Mouse (Mus musculus) layer of hippocampus, adult 9-11 months (tissue): ENCODE data around the gene Cntn3.
"Not testable (repeated sequence)": the region's sequence is repeated elsewhere in the genome, so short reads cannot be mapped to it uniquely, and the experiment has no call there.

Source experiments
- DNase-seq: peaks from one replicate; pipeline ENCODE4 v3.0.0; 2022

Gene Cntn3

GRCm38 (mm10) chr6:102573001-102573400 lies at the start of gene Cntn3:
Gene Cntn3, minus strand, starts transcription at chr6:102573101.
- DNase-seq = not testable (repeated sequence)

DNA sequence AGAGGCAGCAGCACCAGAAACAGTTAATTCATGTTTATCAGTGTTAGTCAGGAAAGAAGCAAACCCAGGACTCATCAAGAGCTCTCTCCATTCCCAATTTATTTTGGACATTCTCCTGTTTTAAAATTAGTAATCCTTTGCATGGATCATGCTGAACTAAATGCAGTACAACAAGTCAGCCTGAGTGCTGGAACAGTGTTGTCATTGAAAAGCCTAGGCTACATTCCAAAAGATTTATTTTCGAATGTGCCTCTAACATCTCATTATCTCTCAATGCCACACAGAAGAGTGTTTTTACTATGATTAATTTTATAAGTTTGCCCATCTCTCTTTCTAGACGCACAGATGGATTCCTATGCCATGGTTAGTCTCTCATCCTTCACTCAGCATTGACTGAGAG lies 27.9 kb upstream of the Cntn3 start:
- peak; percentile 7 for DNase-seq

DNA sequence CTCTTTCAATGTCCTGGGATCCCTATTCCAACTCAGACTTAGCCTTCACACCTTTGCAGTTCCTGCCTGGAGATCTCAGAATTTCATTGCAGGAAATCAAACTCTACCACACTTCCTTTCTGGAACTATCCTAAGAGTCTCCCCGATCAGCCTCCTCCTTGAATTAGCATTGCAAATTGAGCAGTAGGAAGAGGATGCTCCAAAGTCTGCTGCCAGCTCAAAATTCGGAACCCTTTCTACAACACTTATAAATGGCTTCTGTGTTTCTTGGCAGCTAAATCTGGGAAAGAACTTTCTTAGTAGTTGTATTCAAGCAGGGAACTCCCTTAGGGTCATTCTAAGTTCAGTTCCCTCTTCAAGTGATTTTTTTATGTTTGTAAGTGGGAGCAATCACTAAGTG lies 24.9 kb upstream of the Cntn3 start:
- peak; percentile 5 for DNase-seq

GRCm38 (mm10) chr6:102590151-102590550 lies 17.2 kb upstream of the Cntn3 start:
- no peak for DNase-seq

DNA sequence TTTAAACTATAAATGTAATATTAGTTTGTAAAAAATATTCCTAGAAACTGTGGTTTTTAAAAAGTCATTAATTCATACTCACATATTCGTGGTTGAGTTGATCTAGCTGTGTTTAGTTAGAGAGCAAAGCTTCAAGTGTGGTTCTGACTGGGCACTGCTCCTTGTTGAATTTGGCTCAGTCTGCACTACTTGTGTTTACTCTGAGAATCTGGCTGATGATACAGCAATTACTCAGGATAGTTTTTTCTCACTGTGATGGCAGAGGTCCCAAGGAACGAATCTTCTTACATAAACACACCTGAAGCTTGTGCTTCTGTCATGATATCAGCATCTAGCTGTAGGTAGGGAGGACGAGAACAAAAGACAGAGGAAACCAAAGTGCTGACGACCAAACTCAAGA lies 16.4 kb upstream of the Cntn3 start:
- DNase-seq = no peak

GRCm38 (mm10) chr6:102586056-102586455 lies 13.2 kb upstream of the Cntn3 start:
- DNase-seq = no peak

- no peak for DNase-seq
Measured at GRCm38 (mm10) chr6:102583578-102583977, 10.7 kb upstream of the Cntn3 start.

DNA sequence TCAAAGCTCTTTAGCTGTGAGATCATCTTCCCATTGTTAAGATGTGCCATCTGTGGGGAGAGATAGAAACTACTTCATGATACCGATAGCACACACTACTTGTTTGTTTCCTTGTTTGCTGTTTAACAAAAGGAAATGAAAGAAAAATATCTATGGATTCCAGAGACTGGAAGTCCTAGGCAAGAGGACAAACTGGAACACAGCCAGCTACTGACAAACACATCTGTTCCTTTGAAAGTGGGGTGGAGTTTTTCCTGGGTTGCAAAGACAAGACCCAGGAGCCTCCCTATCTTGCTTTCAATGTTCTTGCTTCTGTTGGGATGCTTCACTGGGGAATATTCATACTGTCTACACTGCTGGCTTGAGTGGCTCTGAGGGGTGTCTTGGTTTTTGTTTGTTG lies 5.4 kb downstream of the Cntn3 start:
- no peak for DNase-seq

- DNase-seq = no peak
Measured at GRCm38 (mm10) chr6:102565228-102565627, 7.7 kb downstream of the Cntn3 start.

DNA sequence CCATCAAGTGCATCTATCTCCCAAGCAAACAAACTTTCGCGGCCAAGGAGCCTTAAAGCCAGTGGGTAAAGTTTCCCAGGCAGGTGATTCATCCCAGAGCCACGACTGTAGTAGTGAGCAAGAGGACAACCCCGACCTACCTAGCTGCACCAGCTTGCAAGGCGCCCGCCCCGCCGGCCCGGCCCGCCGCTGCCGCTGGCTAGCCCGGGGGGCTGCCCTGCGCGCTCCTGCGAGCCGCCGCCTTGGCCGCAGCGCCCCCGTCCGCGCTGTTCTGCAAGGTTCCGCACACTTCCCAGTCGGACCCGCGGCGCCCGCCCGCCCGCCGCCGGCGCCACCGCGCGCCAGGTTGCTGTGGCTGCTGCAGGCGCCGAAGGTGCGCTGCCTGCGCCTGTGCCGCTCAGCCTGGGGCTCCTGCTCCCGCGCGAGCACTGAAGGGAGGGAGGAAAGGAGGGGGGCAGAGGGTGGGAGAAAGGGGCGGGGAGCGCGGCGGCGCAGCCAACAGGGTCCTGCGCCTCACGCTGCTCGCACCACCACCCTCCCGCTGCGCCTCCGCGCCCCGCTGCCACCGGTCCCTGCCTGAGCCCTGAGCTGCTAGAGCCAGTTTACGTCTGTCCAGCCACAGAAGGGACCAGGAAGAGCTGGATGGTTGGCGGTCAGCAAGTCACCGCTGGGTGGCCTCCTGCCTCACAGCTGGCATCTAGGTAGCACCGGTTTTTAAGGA lies 8.7 kb downstream of the Cntn3 start:
- peak; percentile 66 for DNase-seq

DNA sequence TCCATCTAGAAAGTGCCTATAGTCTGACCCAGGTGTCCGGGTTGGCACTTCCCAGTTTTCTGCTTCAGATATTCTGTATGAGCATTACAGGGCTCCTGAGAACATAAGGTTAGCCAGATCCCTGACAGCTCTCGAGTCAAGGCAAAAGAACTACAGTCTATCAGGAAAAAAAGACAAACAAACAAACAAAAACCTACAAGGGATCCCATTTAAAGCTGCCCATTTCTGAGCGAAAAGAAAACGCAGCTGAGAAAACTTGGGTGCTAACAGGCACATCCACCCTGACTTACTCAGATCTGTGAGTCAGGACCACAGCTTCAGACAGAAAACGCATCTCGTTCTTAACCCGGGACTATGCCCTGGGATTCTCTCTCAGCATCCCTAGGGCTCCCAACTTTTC lies 9.5 kb downstream of the Cntn3 start:
- DNase-seq = no peak

GRCm38 (mm10) chr6:102557521-102557920 lies 15.4 kb downstream of the Cntn3 start:
- no peak for DNase-seq

GRCm38 (mm10) chr6:102556497-102556896 lies 16.4 kb downstream of the Cntn3 start:
- no peak for DNase-seq

- DNase-seq = no peak
Measured at GRCm38 (mm10) chr6:102555814-102556437, 17.0 kb downstream of the Cntn3 start.

DNA sequence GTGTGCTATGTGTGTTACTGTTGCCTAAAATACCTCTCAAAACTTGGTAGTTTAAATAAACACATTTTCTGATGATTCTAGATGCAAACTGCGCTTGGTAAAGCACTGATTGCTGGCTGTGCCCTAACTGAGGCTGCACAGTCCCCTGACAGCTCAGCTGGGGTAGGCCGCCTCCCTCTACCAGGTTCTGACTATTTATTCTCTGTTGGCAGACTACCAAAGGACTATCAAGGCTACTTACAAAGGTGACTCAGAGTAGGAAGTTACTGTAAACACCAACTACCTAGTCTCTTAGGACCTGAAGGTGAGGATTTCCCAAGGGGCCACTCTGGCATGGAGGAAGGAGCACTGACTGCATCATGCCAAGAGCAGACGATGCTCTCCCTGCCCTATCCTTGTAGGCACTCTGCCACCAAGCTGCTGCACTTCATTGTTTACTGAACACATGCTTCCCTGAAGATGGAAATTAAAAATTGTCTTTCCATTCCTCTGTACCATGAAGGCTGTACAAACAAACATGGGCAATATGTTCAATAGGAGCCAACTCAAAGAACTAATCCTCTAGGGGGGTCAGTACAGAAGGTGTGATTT lies 17.7 kb downstream of the Cntn3 start:
- no peak for DNase-seq

DNA sequence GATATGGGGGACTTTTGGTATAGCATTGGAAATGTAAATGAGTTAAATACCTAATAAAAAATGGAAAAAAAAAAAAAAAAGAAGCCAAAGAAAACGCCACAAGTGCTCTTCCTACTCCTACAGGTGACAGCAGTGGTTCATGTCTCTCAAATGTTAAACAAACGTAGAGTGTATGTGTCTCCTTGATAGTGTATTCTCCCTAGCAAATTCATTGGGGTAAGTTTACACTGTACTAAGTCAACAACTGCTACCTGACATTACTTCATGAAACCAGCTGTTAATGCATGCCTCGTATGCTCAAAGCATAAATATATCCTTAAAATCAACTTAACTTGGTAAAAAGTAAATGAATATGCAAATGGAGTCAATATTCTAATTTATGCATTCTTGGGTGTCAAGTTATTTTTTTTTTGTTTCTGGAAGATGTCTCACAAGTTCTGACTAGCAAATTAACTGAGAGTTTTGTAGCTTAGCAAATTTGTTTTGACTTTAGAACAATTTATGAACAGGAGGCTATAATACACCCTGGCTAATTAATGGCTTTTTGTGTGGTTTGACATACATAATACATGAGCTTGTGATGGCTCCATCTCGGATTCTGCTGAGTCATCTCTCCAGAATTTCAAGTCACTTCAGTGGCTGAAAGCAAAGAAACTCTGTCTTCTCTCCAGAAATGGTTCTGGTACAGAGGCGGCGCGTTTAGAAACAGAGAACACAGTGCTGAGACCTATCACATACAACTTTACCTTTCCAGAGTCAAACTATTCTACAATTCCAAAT lies 31.1 kb downstream of the Cntn3 start:
- no peak for DNase-seq

GRCm38 (mm10) chr6:102535599-102535998 lies 37.3 kb downstream of the Cntn3 start:
- DNase-seq = no peak

- DNase-seq = no peak
Measured at GRCm38 (mm10) chr6:102523037-102523436, 49.9 kb downstream of the Cntn3 start.

GRCm38 (mm10) chr6:102520977-102521376 lies 51.9 kb downstream of the Cntn3 start:
- no peak for DNase-seq

GRCm38 (mm10) chr6:102515231-102515630 lies 57.7 kb downstream of the Cntn3 start:
- peak; percentile 9 for DNase-seq

- DNase-seq = no peak
Measured at GRCm38 (mm10) chr6:102512085-102512484, 60.8 kb downstream of the Cntn3 start.

GRCm38 (mm10) chr6:102485509-102485908 lies 87.4 kb downstream of the Cntn3 start:
- peak; percentile 14 for DNase-seq

- DNase-seq = no peak
Measured at GRCm38 (mm10) chr6:102478320-102479080, 94.4 kb downstream of the Cntn3 start.
